Comparison of ENCODE assay signal across 7 mouse cellular contexts in genomic region chr17:56009088-56009961, GRCm38 (mm10). TPM values are rescaled to one million over a fixed set of nuclear protein-coding genes. Genes with fewer than 3 reads are reported as not detected.
DNase-seq lines count a peak whose midpoint lies in the region; ATAC-seq lines count a peak whose summit lies in the region.

No protein-coding gene starts in this region.

- DNase-seq in adrenal gland, adult 2 months = peak; percentile 97
- peak; percentile 83 for DNase-seq in embryo, embryonic 11.5 days (ENCODE audit: low read depth, low spot score)
- peak; percentile 86 to 91 for DNase-seq in gastrocnemius, postnatal 36 days
- DNase-seq in left cerebral cortex, postnatal 36 days (ENCODE audit: low spot score in 2 of 2) = peak; percentile 92 to 93
- DNase-seq in midbrain, embryonic 11.5 days (ENCODE audit: low spot score, missing footprints) = peak; percentile 98
- DNase-seq in skeletal muscle tissue, adult 2 months (ENCODE audit: low read depth, low spot score) = peak; percentile 84

- ATAC-seq in intestine, embryonic 16.5 days = peak; percentile 87
- ATAC-seq in midbrain, embryonic 11.5 days (ENCODE audit: low FRiP score) = peak; percentile 88

- H3K4me1 ChIP-seq in intestine, embryonic 16.5 days (ENCODE audit: control insufficient read depth, insufficient read depth, low read length) = peaks cover 20% of the 10 kb centered on the region
- peaks cover 16% of the 10 kb centered on the region for H3K4me1 ChIP-seq in midbrain, embryonic 11.5 days (ENCODE audit: control insufficient read depth, insufficient read depth, low read length)

- peak overlapping the region; percentile 89 for H3K27ac ChIP-seq in intestine, embryonic 16.5 days (ENCODE audit: low read length)
- H3K27ac ChIP-seq in midbrain, embryonic 11.5 days (ENCODE audit: low read depth, low read length) = peak overlapping the region; percentile 95

- no peaks in the 10 kb centered on the region for H3K9me3 ChIP-seq in intestine, embryonic 16.5 days (ENCODE audit: control insufficient read depth, low read length)
- H3K9me3 ChIP-seq in midbrain, embryonic 11.5 days (ENCODE audit: control insufficient read depth, low read length) = no peaks in the 10 kb centered on the region

- WGBS in intestine, embryonic 16.5 days = 1% methylated on average over 60 of the region's 62 CpGs
- 1% methylated on average over 62 of the region's 62 CpGs for WGBS in midbrain, embryonic 11.5 days

- H3K36me3 ChIP-seq in intestine, embryonic 16.5 days (ENCODE audit: control insufficient read depth, insufficient read depth, low read length) = peaks cover 17% of the 10 kb centered on the region
- H3K36me3 ChIP-seq in midbrain, embryonic 11.5 days (ENCODE audit: control insufficient read depth, insufficient read depth, low read length) = peaks cover 5% of the 10 kb centered on the region

- H3K4me3 ChIP-seq in intestine, embryonic 16.5 days (ENCODE audit: low read length) = peak overlapping the region; percentile 93
- peak overlapping the region; percentile 88 for H3K4me3 ChIP-seq in midbrain, embryonic 11.5 days (ENCODE audit: low read depth, low read length)

- H3K9ac ChIP-seq in intestine, embryonic 16.5 days (ENCODE audit: low read depth, low read length) = peak overlapping the region; percentile 86
- H3K9ac ChIP-seq in midbrain, embryonic 11.5 days (ENCODE audit: low read length) = peak overlapping the region; percentile 90

- intact Hi-C loops in gastrocnemius, postnatal 36 days (cut with DNase I) = no loop called here
- intact Hi-C loops in left cerebral cortex, postnatal 36 days (cut with DNase I) = loop anchor here (2.0 kb wide), 1 partner anchor 51 kb away; the partner anchor contains the start of gene Yju2

- H3K27me3 ChIP-seq in intestine, embryonic 16.5 days (replicated peaks; ENCODE audit: control insufficient read depth, insufficient read depth, low read length) = no peaks in the 10 kb centered on the region
- no peaks in the 10 kb centered on the region for H3K27me3 ChIP-seq in midbrain, embryonic 11.5 days (ENCODE audit: control insufficient read depth, insufficient read depth, low read length)

- peak overlapping the region; percentile 88 for H3K4me2 ChIP-seq in intestine, embryonic 16.5 days (ENCODE audit: low read depth, low read length)
- H3K4me2 ChIP-seq in midbrain, embryonic 11.5 days = peak overlapping the region; percentile 99

RNA-seq across cellular contexts. Expression of gene Mpnd, which starts 3.8 kb away (rescaled TPM):
- total RNA-seq in adrenal gland, adult 2 months (2021) = 10 to 100 TPM; 87.3 to 90.5 TPM
- 179 and 197 TPM in 2 replicates for polyA plus RNA-seq in adrenal gland, adult 2 months (2012; rRNA removed)
- 10 to 100 TPM; 40.6 to 50.2 TPM for total RNA-seq in gastrocnemius, postnatal 36 days (2021)
- polyA plus RNA-seq in intestine, embryonic 16.5 days (2015; fragmentation: Nextera tagmentation; extraction: Ambion mirVana) = 77.5 and 80.8 TPM in 2 replicates
- 100 to 1,000 TPM in 1 of 2 experiments, 10 to 100 TPM in 1; 92.7 to 105 TPM for total RNA-seq in left cerebral cortex, postnatal 36 days (2021)
- 146 and 158 TPM in 2 replicates for polyA plus RNA-seq in midbrain, embryonic 11.5 days (2014; fragmentation: Nextera tagmentation; extraction: Ambion mirVana)

RNA-seq across cellular contexts. Expression of gene Stap2, which starts 3.9 kb away (rescaled TPM):
- 1 to 10 TPM; 5.6 TPM for total RNA-seq in adrenal gland, adult 2 months (2021)
- 5.2 and 8.4 TPM in 2 replicates for polyA plus RNA-seq in adrenal gland, adult 2 months (2012; rRNA removed)
- 1 to 10 TPM; 2.5 to 3.0 TPM for total RNA-seq in gastrocnemius, postnatal 36 days (2021)
- 65.6 and 79.6 TPM in 2 replicates for polyA plus RNA-seq in intestine, embryonic 16.5 days (2015; fragmentation: Nextera tagmentation; extraction: Ambion mirVana)
- 1 to 10 TPM; 2.3 to 3.1 TPM for total RNA-seq in left cerebral cortex, postnatal 36 days (2021)
- 3.6 and 4.5 TPM in 2 replicates for polyA plus RNA-seq in midbrain, embryonic 11.5 days (2014; fragmentation: Nextera tagmentation; extraction: Ambion mirVana)

RNA-seq across cellular contexts. Expression of gene Fsd1, which starts 23.0 kb away (rescaled TPM):
- 1 to 10 TPM; 1.0 to 2.7 TPM for total RNA-seq in adrenal gland, adult 2 months (2021)
- 2.3 and 2.7 TPM in 2 replicates for polyA plus RNA-seq in adrenal gland, adult 2 months (2012; rRNA removed)
- not detected for total RNA-seq in gastrocnemius, postnatal 36 days (2021)
- polyA plus RNA-seq in intestine, embryonic 16.5 days (2015; fragmentation: Nextera tagmentation; extraction: Ambion mirVana) = 8.4 and 9.7 TPM in 2 replicates
- total RNA-seq in left cerebral cortex, postnatal 36 days (2021) = 10 to 100 TPM; 75.0 to 97.4 TPM
- 61.2 and 65.6 TPM in 2 replicates for polyA plus RNA-seq in midbrain, embryonic 11.5 days (2014; fragmentation: Nextera tagmentation; extraction: Ambion mirVana)

RNA-seq across cellular contexts. Expression of gene Sh3gl1, which starts 27.1 kb away (rescaled TPM):
- 10 to 100 TPM; 41.3 to 44.0 TPM for total RNA-seq in adrenal gland, adult 2 months (2021)
- polyA plus RNA-seq in adrenal gland, adult 2 months (2012; rRNA removed) = 66.4 and 70.6 TPM in 2 replicates
- 10 to 100 TPM in 1 of 2 experiments, 1 to 10 TPM in 1; 9.9 to 10.6 TPM for total RNA-seq in gastrocnemius, postnatal 36 days (2021)
- 120 and 131 TPM in 2 replicates for polyA plus RNA-seq in intestine, embryonic 16.5 days (2015; fragmentation: Nextera tagmentation; extraction: Ambion mirVana)
- total RNA-seq in left cerebral cortex, postnatal 36 days (2021) = 10 to 100 TPM; 39.3 to 45.1 TPM
- polyA plus RNA-seq in midbrain, embryonic 11.5 days (2014; fragmentation: Nextera tagmentation; extraction: Ambion mirVana) = 106 and 118 TPM in 2 replicates

RNA-seq across cellular contexts. Expression of gene Chaf1a, which starts 30.9 kb away (rescaled TPM):
- 1 to 10 TPM; 1.6 to 2.5 TPM for total RNA-seq in adrenal gland, adult 2 months (2021)
- 1.5 and 2.0 TPM in 2 replicates for polyA plus RNA-seq in adrenal gland, adult 2 months (2012; rRNA removed)
- 1 to 10 TPM; 1.3 to 1.4 TPM for total RNA-seq in gastrocnemius, postnatal 36 days (2021)
- 15.6 and 16.7 TPM in 2 replicates for polyA plus RNA-seq in intestine, embryonic 16.5 days (2015; fragmentation: Nextera tagmentation; extraction: Ambion mirVana)
- total RNA-seq in left cerebral cortex, postnatal 36 days (2021) = 1 to 10 TPM; 2.2 to 2.7 TPM
- polyA plus RNA-seq in midbrain, embryonic 11.5 days (2014; fragmentation: Nextera tagmentation; extraction: Ambion mirVana) = 20.7 and 24.7 TPM in 2 replicates

Comparison
In these comparisons a context has a peak if more than half of its experiments do, and no peak if none do; other contexts are left out.
1. Peak in every context shown above with its lines: DNase-seq, ATAC-seq, H3K4me3 ChIP-seq and H3K27ac ChIP-seq.
2. RNA of gene Fsd1, which starts 23.0 kb away (total RNA-seq): 75.0 to 97.4 TPM in left cerebral cortex, postnatal 36 days; 1.0 to 2.7 TPM in adrenal gland, adult 2 months and not detected in gastrocnemius, postnatal 36 days; every median in the first group is over 10 times any median in the second.